Mouse (Mus musculus) urinary bladder, postnatal 25 days (tissue): Measurements from ENCODE around the gene Wdr4.
"Not testable (repeated sequence)": the region's sequence is repeated elsewhere in the genome, so short reads cannot be mapped to it uniquely, and the experiment has no call there.

Experiments used
- DNase-seq: peaks from one replicate; pipeline ENCODE4 v3.0.0; 2022; ENCODE audit warnings: low spot score

Gene Wdr4

GRCm38 (mm10) chr17:31535871-31536629, 16.3 kb upstream of the Wdr4 start:
- no peak for DNase-seq

DNA sequence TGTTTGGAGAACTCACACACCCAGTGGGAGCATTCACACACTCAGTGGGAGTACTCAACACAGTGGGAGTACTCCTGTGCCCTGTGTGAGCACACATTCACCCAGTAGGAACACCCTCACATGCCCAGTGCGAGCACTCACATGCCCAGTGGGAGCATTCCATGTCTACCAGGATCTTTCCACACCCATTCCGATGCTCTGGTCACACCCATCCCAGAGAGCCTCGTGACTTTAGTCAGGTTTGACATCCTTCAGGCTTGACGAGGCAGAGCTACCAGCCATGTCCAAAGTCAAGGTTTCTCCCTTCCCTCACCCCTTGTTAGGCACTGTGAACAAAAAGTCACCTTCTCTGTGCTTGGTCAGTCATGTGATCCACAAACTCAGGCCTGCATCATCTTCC, 15.6 kb upstream of the Wdr4 start:
- no peak for DNase-seq

DNA sequence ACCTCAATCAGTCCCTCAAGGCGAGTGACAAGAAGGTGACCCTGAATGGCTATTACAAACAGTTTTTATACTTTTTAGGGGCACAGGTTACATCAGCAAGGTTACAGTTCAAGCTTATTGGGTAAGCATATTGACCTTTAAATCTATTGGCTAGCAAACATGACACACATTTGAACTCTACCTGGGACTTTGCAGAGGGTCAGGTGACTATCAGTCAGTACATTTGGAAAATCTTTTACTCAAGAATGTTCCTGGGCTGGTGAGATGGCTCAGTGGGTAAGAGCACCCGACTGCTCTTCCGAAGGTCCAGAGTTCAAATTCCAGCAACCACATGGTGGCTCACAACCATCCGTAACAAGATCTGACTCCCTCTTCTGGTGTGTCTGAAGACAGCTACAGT, 12.6 kb upstream of the Wdr4 start:
- not testable (repeated sequence) for DNase-seq

GRCm38 (mm10) chr17:31531441-31532158, 11.8 kb upstream of the Wdr4 start:
- no peak for DNase-seq

- DNase-seq, result peak; percentile 43
Observed at GRCm38 (mm10) chr17:31529314-31529713, 9.5 kb upstream of the Wdr4 start.

DNA sequence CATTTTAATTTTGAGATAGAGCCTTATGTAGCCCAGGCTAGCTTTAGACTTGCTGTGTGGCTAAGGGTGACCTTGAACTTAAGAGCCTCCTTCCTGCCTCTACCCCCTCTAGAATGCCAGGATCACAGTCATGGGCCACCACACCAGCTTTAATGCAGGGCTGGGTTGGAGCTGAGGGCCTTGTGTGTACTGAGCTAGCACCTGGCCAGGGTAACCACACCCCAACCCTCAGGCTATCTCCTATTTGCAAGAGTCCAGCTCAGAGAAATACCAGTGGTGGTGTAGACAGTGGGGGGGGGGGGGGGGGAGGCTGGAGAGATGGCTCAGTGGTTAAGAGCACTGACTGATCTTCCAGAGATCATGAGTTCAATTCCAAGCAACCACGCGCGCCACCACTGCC, 6.0 kb upstream of the Wdr4 start:
- no peak for DNase-seq

GRCm38 (mm10) chr17:31525114-31525513, 5.3 kb upstream of the Wdr4 start:
- no peak for DNase-seq

- DNase-seq, result no peak
Observed at GRCm38 (mm10) chr17:31521948-31522347, 2.2 kb upstream of the Wdr4 start.

DNA sequence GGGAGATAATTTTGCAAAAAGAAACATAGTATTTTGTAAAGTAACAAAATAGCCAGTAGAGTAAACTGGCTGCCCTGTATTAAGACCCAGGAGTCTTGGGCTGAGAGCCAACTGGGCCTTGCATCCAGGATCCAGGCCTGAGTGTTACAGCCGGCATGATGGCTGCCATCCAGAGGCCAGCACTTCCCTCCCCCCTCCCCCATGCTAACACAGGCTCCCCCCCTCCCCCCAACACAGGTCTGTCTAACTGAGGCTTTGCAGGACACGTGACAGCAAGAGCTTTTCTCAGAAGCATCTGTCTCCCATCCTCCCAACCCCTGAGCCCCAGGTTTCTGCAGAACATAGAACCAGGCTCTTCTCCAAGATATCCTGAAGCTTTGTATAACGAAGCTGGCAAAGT, 1.1 kb upstream of the Wdr4 start:
- peak; percentile 23 for DNase-seq

- no peak for DNase-seq
Observed at GRCm38 (mm10) chr17:31519344-31519945, 335 bp downstream of the Wdr4 start.

- DNase-seq, result no peak
Observed at GRCm38 (mm10) chr17:31514696-31515095, 5.1 kb downstream of the Wdr4 start.

DNA sequence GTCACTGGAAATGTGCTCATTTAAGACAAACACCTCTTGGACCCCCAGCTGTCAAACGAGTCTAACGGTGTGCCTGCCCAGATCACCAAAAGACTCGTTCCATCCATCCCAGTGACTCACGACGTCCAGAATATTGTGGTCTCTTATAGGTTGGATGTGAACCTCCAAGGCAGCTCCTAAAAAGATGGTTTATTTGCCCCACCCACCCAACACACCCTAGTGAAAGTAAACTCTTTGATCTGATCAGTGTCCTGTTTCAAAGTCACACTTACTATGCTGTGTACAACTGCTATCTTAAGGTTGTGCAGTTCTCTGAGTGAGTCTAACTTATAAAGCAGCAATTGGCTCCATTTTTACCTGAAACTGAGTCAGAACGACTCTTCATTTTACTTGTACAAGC, 7.2 kb downstream of the Wdr4 start:
- no peak for DNase-seq

GRCm38 (mm10) chr17:31511792-31512495, 7.8 kb downstream of the Wdr4 start:
- DNase-seq, result peak; percentile 83

- no peak for DNase-seq
Observed at GRCm38 (mm10) chr17:31510944-31511343, 8.8 kb downstream of the Wdr4 start.

GRCm38 (mm10) chr17:31506282-31506681, 13.5 kb downstream of the Wdr4 start:
- DNase-seq, result no peak

GRCm38 (mm10) chr17:31505013-31505412, 14.8 kb downstream of the Wdr4 start:
- no peak for DNase-seq

DNA sequence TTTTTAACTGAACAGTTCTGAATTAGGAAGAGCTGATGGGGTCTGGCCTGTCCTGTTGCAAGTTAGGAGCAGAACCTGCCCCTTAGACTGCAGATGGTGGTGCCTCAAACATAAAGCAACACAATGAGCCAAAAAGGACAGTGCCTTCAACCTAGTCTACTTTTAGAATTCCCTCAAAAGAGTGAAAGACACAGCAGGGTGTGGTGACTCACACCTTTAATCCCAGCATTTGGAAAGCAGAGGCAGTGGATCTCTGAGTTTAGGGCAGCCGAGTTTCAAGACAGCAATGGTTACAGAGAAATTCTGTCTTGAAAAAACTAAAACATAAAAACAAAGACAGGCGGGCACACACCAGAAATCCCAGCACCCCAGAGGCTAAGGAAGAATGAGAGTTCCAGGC, 15.8 kb downstream of the Wdr4 start:
- no peak for DNase-seq

DNA sequence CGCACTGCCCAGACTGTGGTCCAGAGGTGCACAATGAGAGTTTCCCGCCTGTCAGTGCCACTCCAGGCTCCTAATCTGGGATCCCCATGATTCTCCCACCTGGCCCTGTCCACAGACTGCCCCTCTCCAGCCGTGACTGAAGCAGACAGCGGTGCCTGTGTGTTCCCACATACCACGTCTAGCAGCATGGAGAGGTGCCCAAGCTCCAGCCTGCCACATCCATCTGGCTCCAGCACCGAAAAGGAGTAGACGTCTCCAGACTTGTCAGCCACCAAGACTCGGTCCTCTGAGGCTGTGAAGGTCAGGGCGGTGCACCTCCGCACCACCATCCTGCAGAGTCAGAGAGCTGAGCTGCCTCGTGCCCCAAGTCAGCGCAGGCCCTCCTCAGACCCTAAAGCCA, 16.4 kb downstream of the Wdr4 start:
- no peak for DNase-seq

GRCm38 (mm10) chr17:31502261-31502927, 17.4 kb downstream of the Wdr4 start:
- DNase-seq, result no peak

DNA sequence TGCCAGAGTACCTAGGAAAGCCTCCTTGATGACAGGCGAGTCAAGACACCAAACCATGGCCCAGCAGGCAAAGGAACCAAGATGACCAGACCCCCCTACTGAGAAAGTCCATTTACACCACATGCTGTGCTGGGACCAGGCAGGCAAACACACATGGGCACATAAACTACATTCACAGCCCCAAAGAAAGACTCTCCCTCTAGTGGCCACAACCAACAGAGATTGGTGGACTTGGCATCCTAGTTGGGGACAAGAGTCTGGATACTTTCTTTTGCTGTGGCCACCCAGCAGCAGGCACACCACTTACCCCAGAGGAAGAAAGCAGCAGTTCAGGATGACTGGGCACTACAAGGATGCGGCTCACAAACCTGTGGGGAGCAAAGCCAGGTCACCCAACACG, 18.9 kb downstream of the Wdr4 start:
- no peak for DNase-seq

DNA sequence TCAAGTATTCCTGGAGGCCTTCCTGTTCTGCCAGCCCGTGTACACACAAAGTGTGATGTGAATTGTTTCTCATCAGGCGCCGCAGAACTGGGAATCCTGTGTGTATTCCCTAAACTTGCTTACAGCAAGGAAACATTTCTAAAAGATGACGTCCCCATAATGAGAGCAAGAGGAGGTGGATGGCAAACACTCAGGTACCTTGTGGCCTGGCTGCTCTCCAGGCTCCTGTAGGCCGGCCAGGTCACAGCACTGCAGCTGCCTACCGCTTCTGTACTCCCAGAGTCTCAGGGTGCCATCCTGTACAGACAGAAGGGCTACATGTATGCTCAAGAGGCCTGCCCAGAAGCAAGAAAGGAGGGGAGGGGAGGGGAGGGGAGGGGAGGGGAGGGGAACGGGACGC, 19.4 kb downstream of the Wdr4 start:
- DNase-seq, result no peak

DNA sequence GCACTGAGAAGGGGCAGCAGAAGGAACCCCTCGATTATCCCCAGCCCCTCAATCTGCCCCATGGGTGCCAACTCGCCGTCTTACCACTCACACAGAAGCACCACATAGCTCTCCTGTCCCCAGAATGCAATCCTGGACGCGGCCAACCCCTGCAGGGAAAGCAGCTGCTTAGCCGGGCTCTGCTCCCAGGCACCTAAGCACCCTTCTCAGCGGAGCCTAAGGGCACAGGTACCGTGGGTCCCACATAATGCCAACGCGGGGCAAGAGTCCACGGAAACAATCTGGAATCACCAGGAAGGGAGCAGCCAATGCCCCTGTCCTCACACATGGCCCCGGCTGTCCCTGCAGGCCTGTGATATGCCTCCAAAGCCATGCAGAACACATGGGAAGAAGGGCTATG, 20.1 kb downstream of the Wdr4 start:
- DNase-seq, result no peak
